Mouse (Mus musculus) testis, postnatal 10 days (tissue): ENCODE results near the gene Ajm1.
A peak's percentile ranks its signal among the peaks of the same experiment; 100 is the strongest.

Source experiments
- DNase-seq: peaks from one replicate; pipeline ENCODE4 v3.0.0; 2021; ENCODE audit warnings: low spot score

Ajm1 gene

DNA sequence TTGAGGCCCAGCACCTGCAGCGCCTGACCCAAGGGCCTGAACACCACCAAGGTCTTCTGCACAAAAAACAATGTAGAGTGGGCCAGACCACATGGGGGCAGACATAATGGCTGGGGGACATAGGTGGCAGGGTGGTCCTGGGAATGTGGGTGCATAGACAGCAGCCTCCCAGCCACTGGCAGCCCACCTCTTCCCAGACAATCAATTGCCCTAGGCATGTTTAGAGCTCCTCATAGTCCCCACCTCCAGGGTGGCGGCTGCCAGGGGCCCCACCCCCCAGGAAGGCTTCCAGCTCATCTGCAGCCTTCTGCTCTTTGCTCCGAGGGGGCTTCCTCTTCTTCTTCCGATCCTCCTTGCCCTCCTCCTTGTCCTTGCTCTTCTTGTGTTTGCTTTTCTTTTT, 2.0 kb upstream of the Ajm1 start:
- DNase-seq: no peak

GRCm38 (mm10) chr2:25583120-25583481, 1.5 kb upstream of the Ajm1 start:
- no peak for DNase-seq

DNA sequence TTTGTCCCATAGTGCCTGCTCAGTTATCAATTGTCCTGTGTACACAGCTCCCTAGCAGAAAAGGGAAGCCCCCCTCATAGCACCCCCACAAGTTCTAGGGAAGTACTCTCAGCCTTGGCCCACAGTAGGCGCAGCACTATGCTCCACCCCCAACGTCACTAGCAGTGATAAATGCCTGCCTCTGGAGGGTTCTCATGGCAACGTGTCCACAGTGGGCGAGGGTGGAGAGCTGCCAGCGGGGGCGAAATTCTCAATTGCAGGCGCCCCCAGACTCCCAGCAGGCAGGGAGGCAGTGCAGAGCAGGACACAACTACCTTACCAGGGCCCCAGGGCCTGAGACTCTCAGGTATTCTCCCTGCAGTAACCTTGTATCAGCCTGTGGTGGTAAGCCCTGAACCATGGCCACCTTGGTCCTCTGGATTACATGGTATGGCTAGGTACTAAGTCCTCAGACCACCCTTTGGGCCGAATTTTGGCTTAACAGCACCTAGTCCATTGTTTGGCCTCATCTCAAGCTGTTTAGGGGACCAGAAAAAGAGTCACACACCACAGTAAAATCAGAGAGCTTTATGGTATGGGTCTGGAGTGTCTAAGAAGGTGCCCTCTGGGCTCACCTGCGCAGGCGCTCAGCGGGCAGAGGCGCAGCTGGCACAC, 1.0 kb upstream of the Ajm1 start:
- DNase-seq: peak; percentile 67

GRCm38 (mm10) chr2:25581901-25582301, 344 bp upstream of the Ajm1 start:
- no peak for DNase-seq

GRCm38 (mm10) chr2:25580621-25581101, 896 bp downstream of the Ajm1 start:
- DNase-seq: no peak

DNA sequence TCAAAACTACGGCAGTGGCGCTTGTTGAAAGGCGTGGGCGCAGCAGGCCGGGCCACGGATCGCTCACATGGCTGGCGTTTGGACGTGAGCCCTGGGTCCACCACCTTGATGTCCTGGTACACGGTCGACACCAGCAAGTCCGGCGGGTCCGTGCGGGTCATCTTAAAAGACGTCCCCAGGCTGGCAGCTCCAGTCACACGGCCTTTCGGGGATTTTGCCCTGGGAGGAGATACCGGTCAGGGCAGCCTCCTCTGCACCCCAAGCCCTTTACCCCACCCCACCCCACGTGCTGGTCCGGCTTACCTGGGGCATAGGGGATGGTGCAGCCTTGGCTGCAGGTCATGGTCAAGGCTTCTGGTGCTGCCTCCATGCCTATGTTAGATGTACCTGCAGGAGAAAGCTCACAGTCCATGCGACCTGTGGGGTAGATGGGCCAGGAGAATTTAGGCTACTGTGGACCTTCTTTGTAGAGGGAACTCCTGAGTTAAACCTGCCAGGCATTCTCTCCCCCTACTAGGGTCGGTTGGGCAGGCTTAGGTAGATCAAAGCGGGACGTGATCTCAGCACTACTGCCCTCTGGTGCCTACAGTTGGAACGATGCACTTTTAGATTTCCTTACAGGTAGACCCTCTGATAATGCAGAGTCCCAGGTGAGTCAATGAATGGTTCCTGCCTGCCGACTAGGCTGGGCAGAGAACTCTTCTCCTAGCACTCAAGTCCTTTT, 1.7 kb downstream of the Ajm1 start:
- no peak for DNase-seq

GRCm38 (mm10) chr2:25578796-25579736, 2.5 kb downstream of the Ajm1 start:
- DNase-seq: no peak

GRCm38 (mm10) chr2:25577951-25578795, 3.4 kb downstream of the Ajm1 start:
- no peak for DNase-seq

DNA sequence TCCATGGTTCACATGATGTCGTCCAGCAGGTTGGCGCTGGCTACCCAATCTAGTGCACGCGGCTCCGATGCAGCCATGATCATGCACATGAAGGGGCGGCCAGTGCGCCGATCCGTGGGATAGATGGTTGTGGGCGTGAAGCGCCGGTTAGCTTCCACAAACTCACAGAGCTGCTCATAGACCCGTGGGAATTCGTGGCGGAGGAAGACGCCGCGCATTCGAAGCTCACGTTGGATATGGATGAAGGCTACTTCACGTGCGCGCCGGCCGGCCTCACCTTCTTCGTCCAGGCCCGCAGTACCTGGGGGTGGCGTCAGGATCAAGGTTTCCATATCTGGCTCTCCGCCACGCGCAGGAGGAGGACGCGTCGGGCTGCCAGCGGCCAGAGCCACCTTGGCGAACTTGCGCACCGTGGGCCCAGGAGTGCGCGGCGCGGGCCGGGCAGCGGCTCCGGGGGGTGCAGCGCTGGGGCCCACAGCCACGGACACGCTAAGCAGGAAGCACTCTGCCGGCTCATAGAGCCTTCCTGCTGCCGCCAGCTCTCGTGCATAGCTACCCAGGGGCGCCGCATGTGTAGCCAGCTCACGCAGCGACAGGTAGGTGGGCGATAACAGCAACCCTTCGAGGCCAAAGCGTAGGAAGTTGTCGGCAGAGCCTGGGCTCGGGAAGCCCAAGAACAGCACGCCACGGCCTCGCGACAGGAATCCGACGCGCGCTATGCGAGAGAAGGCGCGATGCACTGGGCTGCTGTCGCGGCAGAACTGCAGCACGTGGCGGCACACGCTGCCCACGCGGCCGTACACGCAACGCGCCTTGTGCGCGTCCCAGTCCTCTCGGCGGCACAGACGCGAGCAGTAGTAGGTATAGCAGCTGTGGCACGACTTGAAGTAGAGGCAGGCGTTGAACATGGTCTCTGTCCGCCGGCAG, 4.3 kb downstream of the Ajm1 start:
- DNase-seq: no peak

GRCm38 (mm10) chr2:25576028-25576850, 5.3 kb downstream of the Ajm1 start:
- no peak for DNase-seq

DNA sequence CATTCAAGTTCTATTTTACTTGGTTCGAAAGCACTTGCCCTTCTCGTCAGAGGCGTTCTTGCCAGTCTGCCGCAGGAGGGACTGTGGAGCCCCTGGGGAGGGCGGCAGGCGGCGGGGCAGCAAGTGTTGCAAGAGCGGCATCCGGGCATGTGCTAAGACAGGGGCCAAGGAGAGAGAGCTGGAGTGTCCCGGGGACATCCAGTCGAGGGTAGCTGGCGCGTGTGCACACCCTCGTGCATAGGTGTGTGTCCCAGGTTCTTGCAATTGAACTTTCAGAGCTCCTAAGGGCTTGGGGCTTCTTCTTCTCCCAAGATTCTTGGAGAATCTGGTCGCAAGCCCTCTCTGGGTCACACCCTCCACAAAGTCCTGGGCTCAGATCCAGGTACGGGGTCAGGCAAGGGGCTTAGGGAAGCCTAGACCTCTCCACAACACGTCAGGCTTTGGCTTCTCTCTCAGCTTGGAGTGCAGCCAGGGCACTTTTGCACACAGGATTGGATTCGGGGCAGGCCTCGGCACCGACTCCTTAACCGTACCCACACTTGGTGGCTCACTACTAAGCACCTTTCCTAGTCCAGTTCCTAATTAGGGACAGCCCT, 6.0 kb downstream of the Ajm1 start:
- peak; percentile 76 for DNase-seq

GRCm38 (mm10) chr2:25574579-25575431, 6.8 kb downstream of the Ajm1 start, which contains the start of the genes Mamdc4 and Phpt1:
Gene Mamdc4 (minus strand): TSS chr2:25574845.
Gene Phpt1 (minus strand): TSS chr2:25575224.
- DNase-seq: peak; percentile 98

GRCm38 (mm10) chr2:25574136-25574535, 7.4 kb downstream of the Ajm1 start:
- no peak for DNase-seq

DNA sequence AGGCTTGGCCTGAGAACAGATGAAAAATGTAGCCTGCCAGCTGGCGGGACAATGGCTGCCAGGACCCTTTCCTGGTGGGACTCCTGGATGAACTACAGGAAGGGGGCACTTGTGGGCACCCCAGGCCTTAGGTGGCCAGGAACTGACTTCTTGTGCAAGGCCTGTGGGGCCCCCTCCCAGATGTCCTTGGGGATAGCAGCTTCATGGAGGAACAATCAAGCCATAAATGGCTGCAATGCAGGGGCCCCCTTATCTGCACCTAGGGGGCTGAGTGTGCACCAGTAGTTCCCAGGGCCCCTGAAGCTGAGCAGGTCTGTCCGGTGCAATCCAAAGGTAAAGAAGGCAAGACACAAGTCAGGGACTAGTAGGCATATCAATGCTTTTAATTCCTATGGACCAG, 8.5 kb downstream of the Ajm1 start:
- peak; percentile 39 for DNase-seq

DNA sequence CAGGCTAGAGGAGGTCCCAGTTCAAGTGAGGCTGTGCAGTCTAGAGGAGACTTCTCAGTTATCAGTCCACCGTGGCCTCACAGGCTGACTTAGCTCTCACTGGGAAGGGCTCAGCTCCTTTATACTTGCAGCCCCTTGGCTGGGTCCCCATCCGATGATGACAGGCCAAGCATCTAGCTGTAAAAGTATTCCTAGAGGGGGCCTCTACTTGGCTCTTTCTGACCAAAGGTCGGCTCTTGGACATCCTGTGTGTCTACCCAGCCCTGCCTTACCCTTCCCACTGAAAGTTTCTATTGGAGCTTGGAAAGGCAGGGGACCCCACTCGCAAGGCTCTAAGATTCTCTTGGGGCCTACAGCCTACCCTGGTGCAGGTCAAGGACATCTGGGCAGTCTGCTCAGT, 10.3 kb downstream of the Ajm1 start:
- peak; percentile 41 for DNase-seq

GRCm38 (mm10) chr2:25569323-25569722, 12.2 kb downstream of the Ajm1 start:
- DNase-seq: no peak

GRCm38 (mm10) chr2:25568473-25569019, 13.0 kb downstream of the Ajm1 start:
- DNase-seq: no peak

- DNase-seq: no peak
Measured at GRCm38 (mm10) chr2:25566558-25566957, 15.0 kb downstream of the Ajm1 start.
